Mouse (Mus musculus): ENCODE measurements around the gene Parp11. TPM values are rescaled to one million over a fixed set of nuclear protein-coding genes. Genes with fewer than 3 reads are reported as not detected.
"Not testable (repeated sequence)": the region's sequence is repeated elsewhere in the genome, so short reads cannot be mapped to it uniquely, and the experiment has no call there.

Gene Parp11
- polyA plus RNA-seq, 1 experiment: 19.4 TPM

DNA sequence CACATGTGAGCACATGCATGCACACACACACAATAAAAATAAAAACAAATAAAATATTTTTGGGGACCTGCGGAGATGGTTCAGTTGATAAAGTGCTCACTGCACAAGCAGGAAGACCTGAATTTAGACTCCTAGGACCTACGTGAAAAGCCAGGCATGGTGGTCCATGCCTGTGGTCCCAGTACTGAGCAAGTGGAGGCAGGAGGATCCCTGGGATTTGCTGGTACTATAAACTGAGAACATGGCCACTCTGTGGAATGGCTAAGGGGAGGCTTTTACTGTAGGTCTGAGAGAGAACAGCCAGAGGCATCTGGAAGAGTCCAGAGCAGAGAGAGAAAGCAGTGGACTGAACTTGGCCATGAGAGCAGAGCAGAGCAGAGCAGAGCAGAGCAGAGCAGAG is 48.6 kb downstream of the Parp11 start:
- no peak for DNase-seq (ENCODE audit: low spot score)

- no peak for DNase-seq (ENCODE audit: low spot score)
Measured at GRCm38 (mm10) chr6:127495876-127496275, 49.2 kb downstream of the Parp11 start.

- no peak for DNase-seq (ENCODE audit: low spot score)
Measured at GRCm38 (mm10) chr6:127496841-127497656, 50.4 kb downstream of the Parp11 start.

DNA sequence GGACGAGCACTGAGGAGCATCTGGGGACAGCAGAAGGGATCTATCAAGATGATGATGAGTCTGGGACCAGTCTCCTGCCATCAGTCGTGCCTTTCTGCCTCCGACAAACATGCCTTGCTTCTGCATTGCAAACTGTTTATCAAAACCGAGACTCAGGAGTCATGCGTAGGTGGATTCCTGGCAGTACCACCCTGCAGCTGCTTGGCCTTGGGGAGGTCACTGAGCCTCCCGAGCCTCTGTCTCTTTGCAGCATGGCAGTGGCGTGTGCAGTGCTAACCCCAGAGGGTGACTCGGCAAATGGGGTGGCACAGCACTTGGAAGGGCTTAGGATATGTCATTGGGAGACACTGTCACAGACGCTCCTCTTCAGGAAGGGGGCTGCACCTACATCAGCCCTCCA is 53.5 kb downstream of the Parp11 start:
- DNase-seq (ENCODE audit: low spot score): no peak

GRCm38 (mm10) chr6:127500806-127501205 is 54.2 kb downstream of the Parp11 start:
- DNase-seq (ENCODE audit: low spot score): no peak

DNA sequence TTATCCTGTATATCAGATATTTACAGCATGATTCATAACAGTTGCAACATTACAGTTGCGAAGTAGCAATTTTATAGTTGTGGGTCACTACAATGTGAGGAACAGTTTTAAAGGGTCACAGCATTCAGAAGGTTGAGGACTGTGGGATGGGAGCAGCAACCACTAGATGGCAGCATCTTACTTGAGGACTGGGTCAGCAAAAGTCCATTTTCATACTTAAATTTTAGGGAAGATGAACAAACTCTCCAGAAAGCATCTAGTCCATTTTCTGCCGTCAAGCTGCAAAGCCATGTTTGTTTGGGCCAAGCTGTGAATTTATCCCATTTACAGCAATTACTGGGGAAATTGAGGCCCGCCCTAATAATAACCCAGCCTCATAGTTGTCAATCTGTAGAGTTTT is 55.9 kb downstream of the Parp11 start:
- DNase-seq (ENCODE audit: low spot score): no peak

GRCm38 (mm10) chr6:127513776-127514175 is 67.1 kb downstream of the Parp11 start:
- not testable (repeated sequence) for DNase-seq (ENCODE audit: low spot score)

DNA sequence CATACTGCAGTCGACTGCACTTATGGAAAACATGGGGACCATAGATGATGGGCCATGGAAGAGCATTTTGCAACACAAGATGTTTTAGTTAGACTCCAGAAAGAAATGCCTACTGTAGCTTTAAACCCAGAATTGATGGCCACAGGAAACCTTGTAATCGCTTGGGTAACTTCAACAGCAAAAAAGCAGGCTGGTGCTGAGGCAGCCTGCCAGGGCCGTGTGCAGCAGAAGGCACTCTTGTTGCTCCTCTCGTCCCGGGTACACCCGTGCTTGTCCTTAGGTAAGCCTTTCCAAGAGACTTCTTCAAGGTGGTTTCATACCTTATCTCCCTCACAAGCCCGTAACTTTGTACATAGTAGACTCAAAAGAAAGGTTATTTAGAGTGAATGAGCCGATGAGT is 74.5 kb downstream of the Parp11 start:
- no peak for DNase-seq (ENCODE audit: low spot score)

DNA sequence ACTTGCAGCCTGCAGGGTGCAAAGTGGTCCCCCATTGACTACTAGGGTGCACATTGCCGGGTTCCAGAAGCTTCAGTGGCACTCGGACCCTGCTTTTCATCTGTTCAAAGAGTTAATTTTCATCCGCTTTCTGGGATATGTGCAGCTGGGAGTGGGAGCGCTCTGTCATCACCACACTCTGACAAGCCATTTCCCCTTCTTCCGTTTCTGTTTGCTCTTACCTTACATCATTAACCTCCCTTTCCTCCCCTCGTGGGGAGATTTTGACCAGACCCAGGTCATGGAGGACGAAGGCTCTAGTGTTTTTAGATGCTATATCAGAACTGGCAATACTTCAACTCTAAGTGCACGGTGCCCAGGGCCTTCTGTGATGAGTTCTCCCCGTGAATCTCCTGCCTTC is 75.7 kb downstream of the Parp11 start:
- DNase-seq (ENCODE audit: low spot score): no peak

DNA sequence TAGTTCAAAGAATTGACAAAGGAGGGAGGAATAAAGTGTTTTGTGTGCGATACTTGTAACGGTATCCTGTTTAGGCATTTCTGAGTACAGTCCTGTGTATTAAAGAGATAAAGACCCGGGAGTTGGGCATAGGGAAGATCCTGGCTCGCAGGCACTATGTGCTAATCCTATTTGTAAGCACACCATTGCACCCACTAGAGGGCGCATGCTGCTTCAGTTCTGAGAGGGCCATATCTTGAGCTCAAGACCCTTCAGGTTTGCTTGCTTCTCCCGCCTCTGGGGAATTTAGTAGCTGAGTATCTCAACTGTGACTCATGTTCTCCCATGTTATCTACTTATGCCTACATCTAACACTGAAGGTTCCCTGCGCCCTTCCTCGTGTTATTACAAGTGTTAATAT is 77.8 kb downstream of the Parp11 start:
- DNase-seq (ENCODE audit: low spot score): no peak

DNA sequence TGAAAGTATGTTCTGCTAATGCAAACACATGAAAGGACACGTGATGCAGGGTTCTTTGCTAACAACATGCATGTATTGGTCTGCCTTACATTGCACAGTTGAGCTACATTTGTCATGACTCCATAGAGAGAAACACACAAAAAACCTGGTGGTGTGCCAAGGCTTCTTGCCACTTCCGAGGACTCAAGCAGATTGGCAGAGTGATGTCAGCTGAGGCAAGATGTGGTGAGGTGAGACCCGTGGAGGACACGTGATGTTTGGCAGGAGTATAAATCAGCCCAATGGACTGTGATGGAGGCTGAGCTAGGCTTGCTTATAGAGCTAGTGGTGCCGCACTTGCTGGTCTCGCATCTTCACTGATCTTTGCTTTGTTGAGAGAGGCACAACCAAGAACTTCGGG is 82.0 kb downstream of the Parp11 start:
- DNase-seq (ENCODE audit: low spot score): no peak

- peak; percentile 35 for DNase-seq (ENCODE audit: low spot score)
Measured at GRCm38 (mm10) chr6:127529451-127529850, 82.8 kb downstream of the Parp11 start.

- no peak for DNase-seq (ENCODE audit: low spot score)
Measured at GRCm38 (mm10) chr6:127530206-127530605, 83.6 kb downstream of the Parp11 start.

DNA sequence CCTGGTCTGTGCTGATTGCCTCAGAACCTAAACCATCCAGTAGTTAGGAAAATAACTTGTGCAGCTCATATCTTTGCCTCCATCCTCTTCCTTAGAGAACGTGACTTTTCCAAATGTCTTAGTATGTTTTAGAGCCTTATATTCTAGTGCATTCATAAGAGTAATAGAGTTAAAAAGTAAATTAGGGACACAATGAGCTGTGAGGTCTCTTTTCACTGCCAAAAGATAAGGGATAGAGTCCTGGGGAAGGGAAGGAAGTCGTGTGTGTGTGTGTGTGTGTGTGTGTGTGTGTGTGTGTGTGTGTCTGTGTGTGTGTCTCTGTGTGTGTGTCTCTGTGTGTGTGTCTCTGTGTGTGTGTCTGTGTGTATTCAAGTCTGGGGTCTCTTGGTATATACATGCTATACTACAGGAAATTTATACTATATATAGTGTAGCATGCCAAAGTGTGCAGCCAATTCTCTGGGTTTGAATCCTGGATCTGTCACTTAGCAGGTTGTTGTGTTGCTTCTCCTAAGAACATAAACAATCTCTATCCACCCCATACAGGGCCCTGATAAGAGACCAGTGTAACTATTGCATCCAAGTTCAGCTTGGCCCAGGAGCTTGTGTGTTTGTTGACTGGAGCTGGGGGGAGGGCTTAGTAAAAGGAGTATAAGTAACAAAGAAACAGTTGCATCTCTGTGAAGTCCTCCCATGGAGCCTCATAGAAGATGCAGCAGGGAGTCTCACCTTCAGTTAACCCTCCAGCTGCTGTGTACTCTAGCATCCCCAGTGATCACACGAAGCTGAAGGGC is 85.0 kb downstream of the Parp11 start:
- no peak for DNase-seq (ENCODE audit: low spot score)

DNA sequence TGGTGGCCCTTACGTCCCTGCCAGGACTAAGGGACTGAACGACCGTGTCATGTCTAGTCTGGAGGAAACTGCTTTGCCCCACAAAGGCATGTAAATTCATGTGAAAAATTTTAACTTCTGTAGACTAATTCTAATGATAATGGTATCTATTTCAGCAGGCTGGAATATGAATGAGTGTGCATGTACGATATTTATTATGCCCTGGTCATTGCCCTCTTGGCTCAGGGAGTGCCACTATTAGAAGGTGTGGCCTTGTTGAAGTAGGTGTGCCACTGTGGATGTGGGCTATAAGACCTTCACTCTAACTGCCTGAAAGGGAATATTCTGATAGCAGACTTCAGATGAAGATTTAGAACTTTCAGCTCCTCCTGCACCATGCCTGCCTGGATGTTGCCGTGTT is 85.7 kb downstream of the Parp11 start:
- no peak for DNase-seq (ENCODE audit: low spot score)

DNA sequence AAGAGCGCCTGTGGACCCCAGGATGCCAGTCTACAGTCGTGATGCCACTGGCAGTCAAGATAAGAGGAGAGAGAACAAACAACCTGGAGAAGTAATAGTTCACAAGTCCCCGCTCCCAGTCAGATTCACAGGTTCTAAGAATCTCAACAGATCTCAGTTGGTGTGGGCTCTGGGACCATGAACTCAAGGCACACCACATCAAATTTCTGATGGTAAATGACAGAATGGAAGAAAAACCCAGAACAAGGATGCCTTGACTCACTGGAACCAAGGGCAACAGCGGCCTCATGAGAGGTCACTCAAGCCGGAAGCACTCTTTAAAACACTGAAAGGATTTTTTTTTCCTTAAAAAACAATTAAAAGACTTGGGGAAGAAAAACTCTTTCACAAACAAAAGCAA is 87.1 kb downstream of the Parp11 start:
- DNase-seq (ENCODE audit: low spot score): no peak

DNA sequence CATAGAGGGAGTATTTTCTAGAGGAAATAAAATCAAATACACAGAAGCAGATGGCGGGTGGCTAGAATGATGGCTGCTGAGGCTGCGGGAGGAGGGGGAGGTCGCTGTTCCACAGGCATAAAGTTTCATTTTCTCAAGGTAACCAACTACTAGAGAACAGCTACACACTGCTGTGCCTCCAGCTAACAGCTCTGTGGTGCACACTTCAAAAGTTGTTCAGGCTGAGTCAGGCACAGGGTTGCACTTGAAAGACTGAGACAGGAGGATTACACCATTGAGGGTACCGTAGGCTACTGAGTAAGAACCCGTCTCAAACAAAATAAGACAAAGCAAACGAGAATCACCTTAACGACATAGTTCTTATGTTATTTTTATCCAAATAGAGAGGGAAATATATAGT is 90.4 kb downstream of the Parp11 start:
- no peak for DNase-seq (ENCODE audit: low spot score)

DNA sequence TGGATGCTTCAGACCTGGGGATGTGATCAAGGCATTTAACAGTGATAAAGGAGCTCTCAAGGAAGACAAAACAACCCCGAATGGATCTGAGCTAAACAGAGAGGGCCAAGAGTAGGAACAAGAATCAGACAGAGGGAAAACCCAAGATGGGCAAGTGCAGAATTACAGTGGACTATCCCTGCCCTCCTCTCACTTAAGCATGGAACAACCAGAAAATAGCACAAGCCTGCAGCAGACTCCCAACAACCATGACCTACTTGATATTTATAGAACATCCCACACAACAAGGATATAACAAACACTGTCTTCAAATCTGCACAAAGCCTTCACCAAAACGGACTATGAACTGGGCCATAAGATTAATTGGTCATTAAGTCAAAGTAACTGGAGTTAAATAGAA is 91.5 kb downstream of the Parp11 start:
- no peak for DNase-seq (ENCODE audit: low spot score)

- DNase-seq (ENCODE audit: low spot score): no peak
Measured at GRCm38 (mm10) chr6:127539226-127539625, 92.6 kb downstream of the Parp11 start.

DNA sequence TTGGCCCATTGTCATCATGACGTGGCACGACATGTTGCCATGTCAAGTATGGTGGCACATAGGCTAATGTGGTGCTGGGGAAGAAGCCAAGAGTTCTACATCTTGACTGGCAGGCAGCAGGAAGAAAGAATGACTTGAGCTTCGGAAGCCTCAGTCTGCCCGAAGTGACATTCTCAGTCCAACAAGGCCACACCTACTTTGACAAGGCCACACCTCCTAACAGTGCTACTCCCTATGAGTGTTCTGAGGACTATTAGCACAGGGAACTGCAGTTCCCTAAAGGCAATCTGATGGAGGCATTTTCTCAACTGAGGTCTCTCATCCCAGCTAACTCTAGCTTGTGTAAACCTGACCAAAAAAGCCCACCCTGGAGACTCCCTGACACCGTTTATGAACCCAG is 93.0 kb downstream of the Parp11 start:
- DNase-seq (ENCODE audit: low spot score): no peak

GRCm38 (mm10) chr6:127540517-127540916 is 93.9 kb downstream of the Parp11 start:
- DNase-seq (ENCODE audit: low spot score): no peak

DNA sequence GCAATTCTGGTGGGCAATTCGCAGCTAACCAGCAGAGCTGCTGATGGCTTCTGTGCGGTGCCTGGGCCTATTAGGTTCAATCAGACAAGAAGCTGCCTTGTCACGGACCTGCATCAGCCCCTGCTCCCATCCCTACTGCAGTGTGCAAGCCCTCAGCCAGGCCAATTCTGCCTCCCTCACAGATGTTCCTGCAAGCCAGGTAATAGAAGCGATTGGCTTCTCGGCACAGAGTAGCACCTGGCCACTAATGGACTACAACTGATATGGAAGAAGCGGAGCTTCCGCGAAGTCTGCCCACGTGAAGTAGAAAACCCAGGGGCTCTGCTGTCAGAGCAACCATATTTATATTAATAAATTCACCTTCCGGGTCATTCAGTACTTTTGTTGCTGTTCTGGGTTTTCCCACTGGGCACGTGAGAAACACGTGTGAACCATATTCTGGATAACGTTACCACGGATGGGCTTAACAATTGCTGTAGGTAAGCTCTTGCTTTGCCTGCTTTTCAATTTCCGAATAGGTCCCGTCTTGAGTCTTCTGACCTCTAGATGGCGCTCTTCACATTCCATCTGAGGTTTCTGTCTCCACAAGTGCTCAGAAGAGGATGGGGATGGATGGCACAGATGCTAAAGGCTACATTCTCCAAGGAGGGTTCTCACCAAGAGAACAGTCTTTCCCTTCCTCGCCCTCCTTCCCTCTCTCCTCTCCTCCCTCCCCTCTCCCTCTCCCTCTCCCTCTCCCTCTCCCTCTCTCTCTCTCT is 95.2 kb downstream of the Parp11 start:
- DNase-seq (ENCODE audit: low spot score): no peak

Data from urinary bladder, adult 2 months (tissue).